Comparison of ENCODE assay signal across 8 mouse cellular contexts in the genomic region with DNA sequence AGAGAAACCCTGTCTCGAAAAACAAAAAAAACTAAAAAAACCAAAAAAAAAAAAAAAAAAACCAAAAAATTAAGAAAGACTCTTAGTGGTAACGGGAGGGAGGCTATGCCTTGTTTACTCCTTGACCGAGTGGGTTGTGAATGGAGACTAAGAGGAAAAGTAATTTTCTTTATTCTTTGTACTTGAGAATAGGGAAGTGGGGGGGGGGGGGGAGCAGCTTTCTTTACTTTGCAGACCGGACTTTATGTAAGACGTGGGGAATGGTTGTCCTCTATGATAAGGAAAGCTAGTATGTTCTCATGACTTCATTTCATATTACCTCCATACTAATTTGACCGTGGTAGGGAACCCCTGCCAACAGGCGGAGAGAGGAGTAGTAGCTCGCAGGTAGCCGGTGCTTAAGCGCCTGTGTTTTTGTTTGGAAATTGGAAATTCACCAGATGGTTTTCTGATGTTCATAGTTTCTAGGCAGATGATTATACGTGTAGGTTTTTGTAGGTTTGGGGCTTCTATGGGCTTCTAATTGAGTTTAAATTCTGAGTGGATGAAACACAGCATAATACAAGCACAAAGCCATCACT. TPM values are rescaled to one million over a fixed set of nuclear protein-coding genes. Genes with fewer than 3 reads are reported as not detected.
DNase-seq lines count a peak whose midpoint lies in the region; ATAC-seq and TF ChIP-seq lines count a peak whose summit lies in the region.

No protein-coding gene starts in this region.

- TF ChIP-seq EP300 in MEL (IDR thresholded peaks at IDR 0.05; ENCODE audit: low read depth in 1 of 2, low read length in 2 of 2) = peak; percentile 11 to 59; a peak in 2 of 4 replicates

- no peak for TF ChIP-seq RAD21 in MEL (IDR thresholded peaks at IDR 0.05; ENCODE audit: low read depth, low read length)

- WGBS in heart, embryonic 12.5 days = 43% methylated on average over 11 of the region's 11 CpGs
- 37% methylated on average over 11 of the region's 11 CpGs for WGBS in hindbrain, embryonic 13.5 days
- 64% methylated on average over 11 of the region's 11 CpGs for WGBS in midbrain, embryonic 10.5 days

- TF ChIP-seq CTCF in MEL (IDR thresholded peaks at IDR 0.05 in 2 of 3, conservative IDR thresholded peaks at IDR 0.05 in 1 of 3; ENCODE audit: control insufficient read depth in 1 of 3, insufficient read depth in 1 of 3, low read depth in 2 of 3, low read length in 3 of 3, poor library complexity in 1 of 3, severe bottlenecking in 1 of 3) = no peak

- H3K4me1 ChIP-seq in heart, embryonic 12.5 days (replicated peaks) = peaks cover 37% of the 10 kb centered on the region
- H3K4me1 ChIP-seq in MEL (ENCODE audit: control insufficient read depth in 1 of 2, insufficient read depth in 2 of 2, low read length in 2 of 2) = peaks cover 13 to 22% of the 10 kb centered on the region in 2 experiments
- peaks cover 43% of the 10 kb centered on the region for H3K4me1 ChIP-seq in hindbrain, embryonic 13.5 days (replicated peaks)
- H3K4me1 ChIP-seq in midbrain, embryonic 10.5 days = peaks cover 28% of the 10 kb centered on the region

- H3K4me3 ChIP-seq in heart, embryonic 12.5 days = peak overlapping the region; percentile 91
- H3K4me3 ChIP-seq in MEL (ENCODE audit: control insufficient read depth in 1 of 2, insufficient read depth in 1 of 2, low read depth in 2 of 2, low read length in 2 of 2) = peak overlapping the region; percentile 88 to 92
- H3K4me3 ChIP-seq in hindbrain, embryonic 13.5 days = peak overlapping the region; percentile 89
- H3K4me3 ChIP-seq in midbrain, embryonic 10.5 days = peak overlapping the region; percentile 98

- H3K36me3 ChIP-seq in heart, embryonic 12.5 days = no peaks in the 10 kb centered on the region
- peaks cover 0 to 35% of the 10 kb centered on the region in 2 experiments; a peak in 2 of 4 replicates for H3K36me3 ChIP-seq in MEL (ENCODE audit: control insufficient read depth in 1 of 2, insufficient read depth in 2 of 2, low read length in 2 of 2)
- no peaks in the 10 kb centered on the region for H3K36me3 ChIP-seq in hindbrain, embryonic 13.5 days
- peaks cover 3% of the 10 kb centered on the region; the same call in 1 of the 2 replicates for H3K36me3 ChIP-seq in midbrain, embryonic 10.5 days

- H3K79me2 ChIP-seq in MEL (ENCODE audit: control insufficient read depth, insufficient read depth, low read length, poor library complexity) = peaks cover 66% of the 10 kb centered on the region

- H3K9me3 ChIP-seq in heart, embryonic 12.5 days (replicated peaks) = peaks cover 10% of the 10 kb centered on the region; the same call in 1 of the 2 replicates
- H3K9me3 ChIP-seq in MEL (replicated peaks; ENCODE audit: insufficient read depth, low read length) = no peaks in the 10 kb centered on the region
- no peaks in the 10 kb centered on the region for H3K9me3 ChIP-seq in hindbrain, embryonic 13.5 days
- H3K9me3 ChIP-seq in midbrain, embryonic 10.5 days (replicated peaks) = peaks cover 11% of the 10 kb centered on the region

- DNase-seq in heart, adult 9 months (ENCODE audit: low spot score in 2 of 2) = no peak
- DNase-seq in MEL (ENCODE audit: low read depth, low spot score) = peak; percentile 78
- no peak for DNase-seq in midbrain, embryonic 10.5 days (ENCODE audit: low spot score)
- DNase-seq in layer of hippocampus, adult 18-20 months (ENCODE audit: low spot score in 2 of 2) = no peak
- DNase-seq in left cerebral cortex, adult 8-10 months (ENCODE audit: low spot score in 2 of 2) = no peak
- DNase-seq in cerebellum, adult 8-10 months = no peak

- peak overlapping the region; percentile 67 for H3K4me2 ChIP-seq in heart, embryonic 12.5 days
- H3K4me2 ChIP-seq in hindbrain, embryonic 13.5 days = peak overlapping the region; percentile 64

- no peaks in the 10 kb centered on the region for H3K27me3 ChIP-seq in heart, embryonic 12.5 days (replicated peaks)
- H3K27me3 ChIP-seq in MEL (ENCODE audit: control insufficient read depth in 1 of 2, insufficient read depth in 2 of 2, low read length in 2 of 2) = no peaks in the 10 kb centered on the region
- H3K27me3 ChIP-seq in hindbrain, embryonic 13.5 days = no peaks in the 10 kb centered on the region
- H3K27me3 ChIP-seq in midbrain, embryonic 10.5 days (ENCODE audit: low read depth, poor library complexity, severe bottlenecking) = no peaks in the 10 kb centered on the region

- ATAC-seq in heart, embryonic 12.5 days (ENCODE audit: insufficient number of reproducible peaks, low FRiP score) = no peak
- ATAC-seq in hindbrain, embryonic 13.5 days (ENCODE audit: low FRiP score) = no peak

- H3K27ac ChIP-seq in heart, embryonic 12.5 days (ENCODE audit: poor library complexity, severe bottlenecking) = no peak overlapping the region
- H3K27ac ChIP-seq in MEL (ENCODE audit: control insufficient read depth, low read depth, low read length) = peak overlapping the region; percentile 69
- H3K27ac ChIP-seq in hindbrain, embryonic 13.5 days = no peak overlapping the region
- no peak overlapping the region; the same call in 1 of the 2 replicates for H3K27ac ChIP-seq in midbrain, embryonic 10.5 days (replicated peaks)

- peak overlapping the region; percentile 65; the same call in 1 of the 2 replicates for H3K9ac ChIP-seq in heart, embryonic 12.5 days
- peak overlapping the region; percentile 96 for H3K9ac ChIP-seq in MEL (ENCODE audit: control insufficient read depth, low read depth, low read length, poor library complexity, severe bottlenecking)
- peak overlapping the region; percentile 100 for H3K9ac ChIP-seq in hindbrain, embryonic 13.5 days

- TF ChIP-seq POLR2A in MEL (IDR thresholded peaks at IDR 0.05; ENCODE audit: control insufficient read depth in 1 of 2, insufficient read depth in 1 of 2, low read depth in 1 of 2, low read length in 2 of 2, poor library complexity in 1 of 2) = no peak

TF ChIP-seq in MEL, 35 proteins besides CTCF, POLR2A, EP300 and RAD21 (continues in another document):
- TF ChIP-seq KAT2A (conservative IDR thresholded peaks at IDR 0.05; ENCODE audit: low read depth, low read length) (no peak), ETS1 (IDR thresholded peaks at IDR 0.05; ENCODE audit: low read depth, low read length) (peak; percentile 74), MYB (IDR thresholded peaks at IDR 0.05; ENCODE audit: low read depth, low read length) (no peak), GABPA (IDR thresholded peaks at IDR 0.05; ENCODE audit: low read depth, low read length) (no peak), ZNF384 (IDR thresholded peaks at IDR 0.05; ENCODE audit: low read depth, low read length) (0 out of 2 replicates have a peak, but pooled peaks have one; percentile 25), UBTF (IDR thresholded peaks at IDR 0.05; ENCODE audit: borderline replicate concordance, insufficient read depth, low read depth, low read length) (no peak), NRF1 (IDR thresholded peaks at IDR 0.05; ENCODE audit: insufficient read depth, low read depth, low read length, poor library complexity, severe bottlenecking) (no peak), MEF2A (IDR thresholded peaks at IDR 0.05; ENCODE audit: extremely low read depth, insufficient replicate concordance, low read depth, low read length, poor library complexity, severe bottlenecking) (no peak), MAFK (IDR thresholded peaks at IDR 0.05; ENCODE audit: borderline replicate concordance, low read depth, low read length) (no peak), GATA1 (IDR thresholded peaks at IDR 0.05; ENCODE audit: low read depth, low read length) (no peak), USF1 (IDR thresholded peaks at IDR 0.05; ENCODE audit: low read depth, low read length) (no peak), MAX (IDR thresholded peaks at IDR 0.05; ENCODE audit: low read length) (no peak), NELFE (IDR thresholded peaks at IDR 0.05; ENCODE audit: low read depth, low read length) (peak; percentile 45), CHD1 (IDR thresholded peaks at IDR 0.05; ENCODE audit: low read depth, low read length) (no peak; the same call in 1 of the 2 replicates), TCF12 (IDR thresholded peaks at IDR 0.05; ENCODE audit: low read depth, low read length) (peak; percentile 30; the same call in 1 of the 2 replicates), ZC3H11A (IDR thresholded peaks at IDR 0.05; ENCODE audit: low read depth, low read length) (no peak), MAZ (IDR thresholded peaks at IDR 0.05; ENCODE audit: low read depth, low read length) (peak; percentile 65; the same call in 1 of the 2 replicates), USF2 (IDR thresholded peaks at IDR 0.05; ENCODE audit: borderline replicate concordance in 1 of 2, insufficient read depth in 1 of 2, low read depth in 1 of 2, low read length in 2 of 2) (no peak), TBP (IDR thresholded peaks at IDR 0.05; ENCODE audit: low read depth, low read length) (peak; percentile 64; the same call in 1 of the 2 replicates), CHD2 (IDR thresholded peaks at IDR 0.05; ENCODE audit: low read length) (no peak), RCOR1 (IDR thresholded peaks at IDR 0.05; ENCODE audit: low read depth, low read length) (no peak), POLR2AphosphoS2 (IDR thresholded peaks at IDR 0.05; ENCODE audit: low read length) (no peak), MXI1 (IDR thresholded peaks at IDR 0.05; ENCODE audit: low read depth, low read length) (peak; percentile 64; the same call in 1 of the 2 replicates)

RNA-seq across cellular contexts. Expression of a gene that starts 2.1 kb away (rescaled TPM):
- polyA plus RNA-seq in heart, embryonic 12.5 days (2016; fragmentation: Nextera tagmentation; extraction: Ambion mirVana) = 46.5 and 55.4 TPM in 2 replicates
- total RNA-seq in MEL (2012; rRNA removed) = 70.5 and 71.1 TPM in 2 replicates
- 100 to 1,000 TPM in 1 of 2 experiments, 10 to 100 TPM in 1; 67.0 to 670 TPM for polyA plus RNA-seq in MEL (2012; ENCODE audit: insufficient read depth in 1 of 2, insufficient read length in 2 of 2, low read depth in 1 of 2, low replicate concordance in 2 of 2, missing spikeins in 1 of 2)
- polyA plus RNA-seq in hindbrain, embryonic 13.5 days (2015; fragmentation: Nextera tagmentation; extraction: Ambion mirVana) = 53.3 and 58.4 TPM in 2 replicates
- polyA plus RNA-seq in midbrain, embryonic 10.5 days (2016; fragmentation: Nextera tagmentation; extraction: Ambion mirVana) = 43.1 and 47.9 TPM in 2 replicates
- 100 to 1,000 TPM; 101 to 104 TPM for total RNA-seq in layer of hippocampus, adult 18-20 months (2021)
- 100 to 1,000 TPM in 1 of 4 experiments, 10 to 100 TPM in 3; 86.9 to 110 (median 93.7) TPM for total RNA-seq in left cerebral cortex, adult 8-10 months (2022)

RNA-seq across cellular contexts. Expression of a gene that starts 56.2 kb away (rescaled TPM):
- 26.5 and 28.0 TPM in 2 replicates for polyA plus RNA-seq in heart, embryonic 12.5 days (2016; fragmentation: Nextera tagmentation; extraction: Ambion mirVana)
- not detected in 2 replicates for total RNA-seq in MEL (2012; rRNA removed)
- not detected for polyA plus RNA-seq in MEL (2012; ENCODE audit: insufficient read depth in 1 of 2, insufficient read length in 2 of 2, low read depth in 1 of 2, low replicate concordance in 2 of 2, missing spikeins in 1 of 2)
- polyA plus RNA-seq in hindbrain, embryonic 13.5 days (2015; fragmentation: Nextera tagmentation; extraction: Ambion mirVana) = 2.6 and 3.4 TPM in 2 replicates
- polyA plus RNA-seq in midbrain, embryonic 10.5 days (2016; fragmentation: Nextera tagmentation; extraction: Ambion mirVana) = 8.3 and 10.4 TPM in 2 replicates
- 10 to 100 TPM; 10.6 to 13.1 TPM for total RNA-seq in layer of hippocampus, adult 18-20 months (2021)
- total RNA-seq in left cerebral cortex, adult 8-10 months (2022) = 10 to 100 TPM; 16.2 to 21.0 (median 19.0) TPM
